Mouse (Mus musculus) kidney, adult 11 months (tissue): Measurements from ENCODE around the gene Dap3.
"Not testable (repeated sequence)": the region's sequence is repeated elsewhere in the genome, so short reads cannot be mapped to it uniquely, and the experiment has no call there.

ENCODE experiments used
- DNase-seq: peaks from one replicate; pipeline ENCODE4 v3.0.0; 2022

The Dap3 gene

GRCm38 (mm10) chr3:88950576-88951326 is at the start of gene Dap3, which contains the start of gene Ash1l:
Gene Dap3, minus strand, starts transcription at chr3:88951181.
Gene Ash1l, plus strand, starts transcription at chr3:88950622.
- peak; percentile 75 for DNase-seq

- DNase-seq: no peak
Observed at GRCm38 (mm10) chr3:88992793-88993192, 41.8 kb upstream of the Dap3 start.

GRCm38 (mm10) chr3:88983921-88984381 is 33.0 kb upstream of the Dap3 start:
- no peak for DNase-seq

GRCm38 (mm10) chr3:88981206-88982010 is 30.4 kb upstream of the Dap3 start:
- no peak for DNase-seq

- DNase-seq: no peak
Observed at GRCm38 (mm10) chr3:88975012-88975411, 24.0 kb upstream of the Dap3 start.

GRCm38 (mm10) chr3:88963211-88963610 is 12.2 kb upstream of the Dap3 start:
- DNase-seq: not testable (repeated sequence)

- no peak for DNase-seq
Observed at GRCm38 (mm10) chr3:88953736-88954135, 2.8 kb upstream of the Dap3 start.

GRCm38 (mm10) chr3:88953246-88953645 is 2.3 kb upstream of the Dap3 start:
- DNase-seq: no peak

- DNase-seq: no peak
Observed at GRCm38 (mm10) chr3:88951327-88951800, 383 bp upstream of the Dap3 start.

- DNase-seq: peak; percentile 88
Observed at GRCm38 (mm10) chr3:88949786-88950575, 1.0 kb downstream of the Dap3 start.

GRCm38 (mm10) chr3:88944109-88944508 is 6.9 kb downstream of the Dap3 start:
- no peak for DNase-seq

GRCm38 (mm10) chr3:88942316-88942880 is 8.6 kb downstream of the Dap3 start:
- DNase-seq: no peak

GRCm38 (mm10) chr3:88939749-88940148 is 11.2 kb downstream of the Dap3 start:
- no peak for DNase-seq

GRCm38 (mm10) chr3:88939071-88939470 is 11.9 kb downstream of the Dap3 start:
- DNase-seq: no peak

GRCm38 (mm10) chr3:88929501-88929900 is 21.5 kb downstream of the Dap3 start:
- no peak for DNase-seq

- no peak for DNase-seq
Observed at GRCm38 (mm10) chr3:88925651-88926050, 25.3 kb downstream of the Dap3 start.

- no peak for DNase-seq
Observed at GRCm38 (mm10) chr3:88923989-88924591, 26.9 kb downstream of the Dap3 start.

- no peak for DNase-seq
Observed at GRCm38 (mm10) chr3:88921411-88921810, 29.6 kb downstream of the Dap3 start.

GRCm38 (mm10) chr3:88918981-88919380 is 32.0 kb downstream of the Dap3 start:
- DNase-seq: peak; percentile 37

GRCm38 (mm10) chr3:88914384-88914810 is 36.6 kb downstream of the Dap3 start:
- no peak for DNase-seq

- DNase-seq: peak; percentile 93
Observed at GRCm38 (mm10) chr3:88913511-88914383, 37.2 kb downstream of the Dap3 start, which contains the start of gene Msto1. Gene Msto1, minus strand, starts transcription at chr3:88913999.
